Mouse (Mus musculus): ENCODE results near the gene Gm49391. TPM values are rescaled to one million over a fixed set of nuclear protein-coding genes. Genes with fewer than 3 reads are reported as not detected.

The Gm49391 gene
- polyA plus RNA-seq, 1 experiment from 2014 or later = not detected

- no peak overlapping the region for H3K4me2 ChIP-seq
- no peak for ATAC-seq
- no peaks in the 10 kb centered on the region for H3K9me3 ChIP-seq (replicated peaks)
- 91% methylated on average over 4 of the region's 4 CpGs for WGBS
- no peaks in the 10 kb centered on the region for H3K36me3 ChIP-seq (ENCODE audit: poor library complexity, severe bottlenecking)
- H3K27me3 ChIP-seq = no peaks in the 10 kb centered on the region
- no peaks in the 10 kb centered on the region for H3K4me1 ChIP-seq
- H3K27ac ChIP-seq = no peak overlapping the region
- no peak overlapping the region for H3K4me3 ChIP-seq
- no peak overlapping the region for H3K9ac ChIP-seq
Measured at GRCm38 (mm10) chr13:60848241-60849120, 87.9 kb downstream of the Gm49391 start.

Other genes with a start within 250 kb of the Gm49391 start
- gene BC051665, start 150.2 kb downstream of the Gm49391 start, polyA plus RNA-seq (2015; fragmentation: Nextera tagmentation; extraction: Ambion mirVana) = not detected in 2 replicates
- not detected in 2 replicates for gene Ctsll3, start 133.7 kb downstream of the Gm49391 start, polyA plus RNA-seq (2015; fragmentation: Nextera tagmentation; extraction: Ambion mirVana)
- gene 4930486L24Rik, start 72.1 kb downstream of the Gm49391 start, polyA plus RNA-seq (2015; fragmentation: Nextera tagmentation; extraction: Ambion mirVana) = not detected in 2 replicates
- gene Gm49392, start 39.7 kb downstream of the Gm49391 start, polyA plus RNA-seq (2015; fragmentation: Nextera tagmentation; extraction: Ambion mirVana) = 0.13 TPM in 1 of 2 replicates, not detected in the other
- 1.0 and 2.0 TPM in 2 replicates for gene Ctla2b, start 39.1 kb downstream of the Gm49391 start, polyA plus RNA-seq (2015; fragmentation: Nextera tagmentation; extraction: Ambion mirVana)
- not detected in 2 replicates for gene Tpbpb, start 31.7 kb downstream of the Gm49391 start, polyA plus RNA-seq (2015; fragmentation: Nextera tagmentation; extraction: Ambion mirVana)
- gene Gm49393, start 981 bp downstream of the Gm49391 start, polyA plus RNA-seq (2015; fragmentation: Nextera tagmentation; extraction: Ambion mirVana) = not detected in 2 replicates
- gene Ctla2a, start 54 bp upstream of the Gm49391 start, polyA plus RNA-seq (2015; fragmentation: Nextera tagmentation; extraction: Ambion mirVana) = 12.4 and 12.5 TPM in 2 replicates
- not detected in 2 replicates for gene Tpbpa, start 5.4 kb upstream of the Gm49391 start, polyA plus RNA-seq (2015; fragmentation: Nextera tagmentation; extraction: Ambion mirVana)
- not detected in 2 replicates for gene Ctsj, start 69.4 kb upstream of the Gm49391 start, polyA plus RNA-seq (2015; fragmentation: Nextera tagmentation; extraction: Ambion mirVana)
- not detected in 2 replicates for gene Ctsq, start 104.1 kb upstream of the Gm49391 start, polyA plus RNA-seq (2015; fragmentation: Nextera tagmentation; extraction: Ambion mirVana)
- gene Ctsr, start 227.7 kb upstream of the Gm49391 start, polyA plus RNA-seq (2015; fragmentation: Nextera tagmentation; extraction: Ambion mirVana) = not detected in 2 replicates